Mouse (Mus musculus): Measurements from ENCODE around the gene Slc2a9.

DNA sequence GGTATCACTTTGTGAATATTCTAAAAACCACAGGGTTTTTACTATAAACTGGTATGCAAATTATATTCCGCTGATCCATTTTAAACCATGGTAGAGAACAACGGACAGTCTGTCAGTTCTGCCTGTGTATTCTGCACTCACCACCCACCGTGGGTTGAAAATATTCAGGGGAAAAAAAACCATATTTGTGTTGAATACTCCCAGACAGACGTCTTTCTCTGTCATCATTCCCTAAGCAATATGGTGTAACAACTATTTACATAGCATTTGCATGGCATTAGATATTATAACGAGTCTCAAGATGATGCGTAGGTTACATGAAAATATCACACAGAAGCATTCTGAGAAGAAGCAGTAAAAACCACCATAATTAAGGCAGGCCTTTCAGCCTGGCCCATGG lies 84.1 kb downstream of the Slc2a9 start:
- TF ChIP-seq TAL1 (IDR thresholded peaks at IDR 0.05; ENCODE audit: low read length) (no peak), GATA1 (IDR thresholded peaks at IDR 0.05; ENCODE audit: low read length) (no peak)

Measured in erythroblast, embryonic 14.5 days (primary cell).